Mouse (Mus musculus): Measurements from ENCODE around the gene Rit1. TPM values are rescaled to one million over a fixed set of nuclear protein-coding genes. Genes with fewer than 3 reads are reported as not detected.

Rit1 gene
- 4.7 TPM for polyA plus RNA-seq (2014; fragmentation: Illumina TruSeq; extraction: RNeasy Lipid Tissue Mini Kit (QIAGEN cat#74804); ENCODE audit: low read depth, low replicate concordance)

DNA sequence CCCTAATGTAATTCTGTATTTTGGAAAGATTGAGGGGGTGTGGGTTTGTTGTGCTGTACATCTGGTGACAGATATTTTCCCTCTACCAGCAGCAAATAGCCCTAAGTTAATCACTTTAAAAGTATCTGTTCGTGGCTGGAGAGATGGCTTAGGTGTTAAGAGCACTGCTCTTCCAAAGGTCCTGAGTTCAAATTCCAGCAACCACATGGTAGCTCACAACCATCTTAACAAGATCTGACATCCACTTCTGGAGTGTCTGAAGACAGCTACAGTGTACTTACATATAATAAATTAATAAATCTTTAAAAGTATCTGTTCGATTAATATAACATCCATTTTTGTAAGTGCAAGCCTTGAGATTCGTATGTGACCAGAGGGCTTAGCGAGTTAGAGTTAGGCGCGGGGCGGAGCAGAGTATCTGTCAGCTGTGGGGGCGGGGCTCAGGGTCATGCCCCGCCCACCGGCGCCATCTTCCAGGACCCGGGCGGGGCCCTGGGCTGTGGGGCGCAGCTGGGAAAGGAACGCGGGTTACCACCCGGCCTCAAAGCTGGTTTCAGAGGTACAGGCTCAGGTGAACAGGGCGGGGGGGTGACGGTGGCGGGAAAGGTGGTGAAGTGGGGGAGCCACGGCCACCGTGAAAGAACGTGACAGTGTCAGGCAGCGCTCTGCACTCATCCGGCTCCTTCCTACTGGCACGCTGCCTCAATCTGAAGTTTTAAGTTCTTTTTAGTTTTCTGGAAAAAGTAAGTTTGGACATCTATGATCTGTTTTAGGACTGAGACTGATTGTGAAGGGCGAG is at the start of gene Rit1:
Rit1 (plus strand) TSS at position 440 of the 799 bp plus-strand sequence.

DNA sequence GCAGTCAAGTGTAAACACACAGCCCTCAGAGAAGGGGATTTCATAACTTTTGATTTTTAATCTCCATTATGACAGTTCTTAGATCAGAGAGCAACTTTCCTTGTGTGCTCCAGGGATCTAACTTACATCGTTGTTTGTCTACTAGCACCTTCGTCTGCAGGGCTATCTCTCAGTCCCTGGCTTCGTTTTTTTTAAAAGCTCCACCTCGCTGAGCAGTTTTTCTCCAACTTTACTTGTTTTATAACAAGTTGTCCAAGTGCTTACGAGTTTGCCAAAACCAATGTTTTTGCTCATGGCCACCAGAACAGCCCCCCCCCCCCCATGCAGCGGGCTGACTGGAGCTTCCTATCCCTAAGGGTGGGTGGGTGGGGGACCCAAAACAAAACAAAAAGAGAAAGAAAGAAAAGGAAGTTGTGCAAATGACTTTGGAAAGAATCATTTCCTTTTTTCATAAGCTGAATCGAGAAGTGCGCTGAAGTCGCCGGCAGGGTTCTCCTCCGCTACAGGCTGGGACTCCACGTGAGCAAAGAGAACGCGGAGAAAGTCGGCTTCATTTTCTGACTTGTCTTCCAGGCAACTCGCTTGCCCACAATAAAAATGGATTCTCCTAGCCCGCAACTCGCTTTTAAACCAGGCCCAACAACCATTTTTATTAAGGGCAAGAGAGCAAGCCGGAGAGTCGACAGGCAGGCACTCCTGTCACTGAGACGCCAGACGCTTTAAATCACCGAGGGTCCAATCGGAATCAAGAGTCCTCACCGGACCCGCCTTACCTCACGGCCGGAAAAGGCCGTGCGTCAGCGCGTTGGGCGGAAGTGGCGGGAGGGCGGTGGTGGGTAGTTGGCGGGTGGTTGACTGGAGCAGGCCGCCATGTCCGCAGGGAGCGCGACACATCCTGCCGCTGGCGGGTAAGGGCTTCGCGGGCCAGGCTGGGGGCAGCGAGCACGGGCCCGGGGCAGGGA is 31.4 kb upstream of the Rit1 start, which contains the start of gene Khdc4:
Khdc4 (plus strand) TSS at position 824 of the 962 bp plus-strand sequence.

DNA sequence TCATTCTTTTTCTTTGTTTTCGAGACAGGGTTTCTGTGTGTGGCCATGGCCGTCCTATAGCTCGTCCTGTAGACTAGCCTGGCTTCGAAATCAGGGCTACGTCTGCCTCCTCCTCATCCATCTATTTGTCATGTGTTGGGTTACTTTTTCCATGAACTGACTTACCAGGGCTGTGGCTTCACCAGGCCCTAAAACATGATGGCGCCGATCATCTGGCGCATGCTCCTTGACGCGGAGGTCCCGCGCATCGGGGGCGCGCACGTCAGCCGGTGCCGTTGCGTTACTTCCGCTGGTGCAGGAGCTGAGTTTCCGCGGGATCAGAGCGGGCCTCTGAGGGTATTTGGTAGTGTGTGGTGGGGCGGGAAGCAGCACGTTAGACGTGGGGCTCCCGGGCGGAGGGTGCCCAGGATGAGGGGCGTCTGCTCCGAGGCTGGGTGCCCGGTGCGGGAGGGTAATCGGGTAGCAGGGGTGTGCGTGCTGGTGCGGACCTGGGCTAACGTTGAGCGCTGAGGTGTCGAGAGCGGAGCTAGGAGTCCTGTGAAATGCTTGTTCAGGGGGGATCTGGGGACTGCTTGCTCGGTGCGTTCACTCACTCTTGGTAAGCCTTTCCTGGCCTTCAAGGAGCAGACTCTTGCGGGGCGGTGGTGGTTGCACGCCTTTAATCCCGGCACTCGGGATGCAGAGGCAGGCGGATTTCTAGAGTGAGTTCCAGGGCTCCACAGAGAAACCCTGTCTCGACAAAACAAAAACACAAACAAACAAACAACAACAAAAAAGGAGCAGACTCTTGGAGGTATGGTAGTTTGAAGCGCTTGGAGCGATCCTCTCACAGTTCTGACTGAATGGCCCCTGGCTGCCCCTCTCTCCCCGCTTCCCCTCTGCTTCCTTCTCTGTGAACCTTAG is 58.6 kb downstream of the Rit1 start, which contains the start of gene Syt11:
Syt11 (minus strand) TSS at position 226 of the 903 bp plus-strand sequence.

Other genes with a start within 250 kb of the Rit1 start
- gene Lmna, start 206.9 kb upstream of the Rit1 start, polyA plus RNA-seq (2014; fragmentation: Illumina TruSeq; extraction: RNeasy Lipid Tissue Mini Kit (QIAGEN cat#74804); ENCODE audit: low read depth, low replicate concordance) = 2.5 TPM
- 0.05 TPM for gene Mex3a, start 184.4 kb upstream of the Rit1 start, polyA plus RNA-seq (2014; fragmentation: Illumina TruSeq; extraction: RNeasy Lipid Tissue Mini Kit (QIAGEN cat#74804); ENCODE audit: low read depth, low replicate concordance)
- gene Rab25, start 168.5 kb upstream of the Rit1 start, polyA plus RNA-seq (2014; fragmentation: Illumina TruSeq; extraction: RNeasy Lipid Tissue Mini Kit (QIAGEN cat#74804); ENCODE audit: low read depth, low replicate concordance) = not detected
- gene Lamtor2, start 163.8 kb upstream of the Rit1 start, polyA plus RNA-seq (2014; fragmentation: Illumina TruSeq; extraction: RNeasy Lipid Tissue Mini Kit (QIAGEN cat#74804); ENCODE audit: low read depth, low replicate concordance) = 10.5 TPM
- 12.4 TPM for gene Ubqln4, start 163.1 kb upstream of the Rit1 start, polyA plus RNA-seq (2014; fragmentation: Illumina TruSeq; extraction: RNeasy Lipid Tissue Mini Kit (QIAGEN cat#74804); ENCODE audit: low read depth, low replicate concordance)
- gene Ssr2, start 141.0 kb upstream of the Rit1 start, polyA plus RNA-seq (2014; fragmentation: Illumina TruSeq; extraction: RNeasy Lipid Tissue Mini Kit (QIAGEN cat#74804); ENCODE audit: low read depth, low replicate concordance) = 37.9 TPM
- gene Arhgef2, start 110.9 kb upstream of the Rit1 start, polyA plus RNA-seq (2014; fragmentation: Illumina TruSeq; extraction: RNeasy Lipid Tissue Mini Kit (QIAGEN cat#74804); ENCODE audit: low read depth, low replicate concordance) = 1.5 TPM
- not detected for gene Rxfp4, start 63.7 kb upstream of the Rit1 start, polyA plus RNA-seq (2014; fragmentation: Illumina TruSeq; extraction: RNeasy Lipid Tissue Mini Kit (QIAGEN cat#74804); ENCODE audit: low read depth, low replicate concordance)
- 40.6 TPM for gene Khdc4, start 31.0 kb upstream of the Rit1 start, polyA plus RNA-seq (2014; fragmentation: Illumina TruSeq; extraction: RNeasy Lipid Tissue Mini Kit (QIAGEN cat#74804); ENCODE audit: low read depth, low replicate concordance)
- gene Syt11, start 58.3 kb downstream of the Rit1 start, polyA plus RNA-seq (2014; fragmentation: Illumina TruSeq; extraction: RNeasy Lipid Tissue Mini Kit (QIAGEN cat#74804); ENCODE audit: low read depth, low replicate concordance) = 3.5 TPM
- gene Gon4l, start 118.4 kb downstream of the Rit1 start, polyA plus RNA-seq (2014; fragmentation: Illumina TruSeq; extraction: RNeasy Lipid Tissue Mini Kit (QIAGEN cat#74804); ENCODE audit: low read depth, low replicate concordance) = 2.3 TPM
- gene Msto1, start 197.2 kb downstream of the Rit1 start, polyA plus RNA-seq (2014; fragmentation: Illumina TruSeq; extraction: RNeasy Lipid Tissue Mini Kit (QIAGEN cat#74804); ENCODE audit: low read depth, low replicate concordance) = 1.4 TPM
- 11.3 TPM for gene Ash1l, start 233.8 kb downstream of the Rit1 start, polyA plus RNA-seq (2014; fragmentation: Illumina TruSeq; extraction: RNeasy Lipid Tissue Mini Kit (QIAGEN cat#74804); ENCODE audit: low read depth, low replicate concordance)
- gene Dap3, start 234.3 kb downstream of the Rit1 start, polyA plus RNA-seq (2014; fragmentation: Illumina TruSeq; extraction: RNeasy Lipid Tissue Mini Kit (QIAGEN cat#74804); ENCODE audit: low read depth, low replicate concordance) = 59.9 TPM

Measured in liver, adult 10 weeks (tissue).